Mouse (Mus musculus) olfactory bulb, adult 2 months (tissue): ENCODE measurements around the gene Slc39a9.

Experiments
- CTCF ChIP-seq: fragments of 200-500 bp; IDR thresholded peaks from 2 replicates; pipeline ENCODE4 v1.5.1; 2012; ENCODE audit warnings: low read depth, mild to moderate bottlenecking, low read length, moderate library complexity; ENCODE audit not compliant: insufficient read depth
- POLR2A ChIP-seq: fragments of 200-500 bp; IDR thresholded peaks from 2 replicates; pipeline ENCODE4 v1.6.1; 2012; ENCODE audit warnings: mild to moderate bottlenecking, low read depth, low read length, moderate library complexity; ENCODE audit not compliant: insufficient read depth

DNA sequence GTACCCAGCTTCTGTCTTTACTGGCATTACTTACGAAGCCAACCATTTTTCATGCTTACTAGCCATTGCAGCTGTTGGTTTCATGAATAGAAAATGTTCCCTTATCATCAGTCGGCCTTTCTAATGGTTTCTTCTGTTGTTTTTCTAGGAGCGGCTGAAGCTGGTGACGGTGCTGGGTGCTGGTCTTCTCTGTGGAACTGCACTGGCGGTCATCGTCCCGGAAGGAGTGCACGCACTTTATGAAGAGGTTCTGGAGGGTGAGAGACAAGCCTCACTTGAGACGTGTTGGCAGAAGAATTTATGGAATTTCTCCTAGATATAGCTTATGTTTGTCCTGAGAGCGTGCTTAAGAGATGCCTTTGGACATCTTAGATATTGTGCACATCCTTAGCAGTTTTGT is 18.6 kb downstream of the Slc39a9 start:
- no peak for TF ChIP-seq CTCF
- TF ChIP-seq POLR2A = no peak
